Mouse (Mus musculus) cortical plate, adult 2 months (tissue): Measurements from ENCODE around the gene Slc6a9.

Source experiments
- CTCF ChIP-seq: fragments of 200-500 bp; IDR thresholded peaks from 2 replicates; pipeline ENCODE4 v1.5.1; 2011; ENCODE audit warnings: mild to moderate bottlenecking, control low read depth, low read length; ENCODE audit not compliant: insufficient read depth; ENCODE audit errors: extremely low read depth
- POLR2A ChIP-seq: fragments of 200-500 bp; IDR thresholded peaks from 2 replicates; pipeline ENCODE4 v1.6.1; 2011; ENCODE audit warnings: mild to moderate bottlenecking, low read length, control low read depth; ENCODE audit not compliant: insufficient read depth; ENCODE audit errors: extremely low read depth

DNA sequence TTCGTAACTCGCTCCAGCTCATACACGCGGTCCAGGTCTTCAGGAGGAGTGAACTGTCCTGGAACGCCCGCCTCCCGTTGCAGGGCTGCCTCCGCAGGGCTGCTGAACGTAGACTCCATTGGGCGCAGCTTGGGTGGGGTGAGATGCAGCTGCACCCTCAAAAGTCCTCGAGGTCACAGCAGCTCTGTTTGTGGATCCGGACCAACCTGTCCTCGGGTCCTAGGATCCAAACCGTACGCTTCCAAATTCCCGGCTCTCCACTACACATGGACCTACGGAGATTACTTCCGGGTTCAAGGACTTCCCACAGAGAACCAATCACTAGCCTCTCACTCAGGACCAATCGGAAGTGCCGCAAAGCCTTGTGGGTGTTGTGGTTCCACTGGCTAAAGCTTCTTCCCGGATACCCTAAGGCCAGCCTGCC lies 57.4 kb downstream of the Slc6a9 start, which contains the start of gene Dph2:
- no peak for TF ChIP-seq POLR2A
- no peak for TF ChIP-seq CTCF
